Mouse (Mus musculus) liver, embryonic 14.5 days (tissue): ENCODE results near the gene Ddx23. TPM values are rescaled to one million over a fixed set of nuclear protein-coding genes. Genes with fewer than 3 reads are reported as not detected.

ENCODE experiments used
- ATAC-seq: fragments of 200-750 bp; cut with Nextera tagmentation; 2 replicates; pipeline ENCODE4 v1.8.0; 2017; ENCODE audit warnings: moderate number of reproducible peaks, mild to moderate bottlenecking, moderate library complexity; ENCODE audit not compliant: insufficient read depth
- DNase-seq, 3 experiments: peaks; one replicate each; pipeline ENCODE4 v3.0.0-alpha.2; 2012 to 2013; ENCODE audit warnings: low read depth in 3 of 3, low spot score in 3 of 3
- H3K27ac ChIP-seq: fragments of 300-500 bp; sonication (generic); 2 replicates; pipeline ENCODE4 v1.5.1; 2014; ENCODE audit warnings: moderate library complexity, mild to moderate bottlenecking, control low read depth, inconsistent platforms
- H3K27me3 ChIP-seq: fragments of 300-500 bp; sonication (generic); 2 replicates; pipeline ENCODE4 v1.6.1; 2014; ENCODE audit warnings: mild to moderate bottlenecking, low read length, moderate library complexity; ENCODE audit not compliant: control insufficient read depth, insufficient read depth
- H3K36me3 ChIP-seq: fragments of 300-500 bp; sonication (generic); replicated peaks from 2 replicates; pipeline ENCODE4 v1.6.1; 2014; ENCODE audit warnings: low read depth; ENCODE audit not compliant: control insufficient read depth, insufficient read depth
- H3K4me1 ChIP-seq, 2 experiments: fragments of 200-500 bp in 1 of 2; fragments of 300-500 bp in 1 of 2; sonication (generic) in 1 of 2; replicated peaks; 2 replicates each; pipeline ENCODE4 v1.6.1; 2012 to 2014; ENCODE audit warnings: antibody characterized with exemption in 1 of 2, inconsistent platforms in 1 of 2, low read length in 1 of 2; ENCODE audit not compliant: control insufficient read depth in 2 of 2, insufficient read depth in 2 of 2
- H3K4me2 ChIP-seq: fragments of 300-500 bp; sonication (generic); 2 replicates; pipeline ENCODE4 v1.6.1; 2014; ENCODE audit warnings: low read depth, mild to moderate bottlenecking, control low read depth, moderate library complexity
- H3K4me3 ChIP-seq, 2 experiments: fragments of 200-500 bp in 1 of 2; fragments of 300-500 bp in 1 of 2; sonication (generic) in 1 of 2; 2 replicates each; pipeline ENCODE4 v1.5.1; 2012 to 2014; ENCODE audit warnings: low read depth in 2 of 2, low read length in 2 of 2, mild to moderate bottlenecking in 2 of 2, control low read depth in 1 of 2, inconsistent platforms in 1 of 2, moderate library complexity in 1 of 2; ENCODE audit not compliant: insufficient read depth in 1 of 2
- H3K9ac ChIP-seq: fragments of 300-500 bp; sonication (generic); replicated peaks from 2 replicates; pipeline ENCODE4 v1.6.1; 2014; ENCODE audit warnings: mild to moderate bottlenecking, control low read depth, moderate library complexity
- H3K9me3 ChIP-seq: fragments of 300-500 bp; sonication (generic); 2 replicates; pipeline ENCODE4 v1.6.1; 2016; ENCODE audit warnings: low read length, mixed read lengths; ENCODE audit not compliant: control insufficient read depth
- CTCF ChIP-seq: IDR thresholded peaks from 2 replicates; pipeline ENCODE4 v1.5.1; 2016; ENCODE audit warnings: antibody characterized with exemption, low read depth, control low read depth
- EP300 ChIP-seq: IDR thresholded peaks from 2 replicates; pipeline ENCODE4 v1.6.1; 2016; ENCODE audit warnings: antibody characterized with exemption, low read depth
- WGBS: fragments of 180-500 bp; shearing (Covaris S2); extraction: QIAGEN DNeasy Blood & Tissue Kit; methylation state at CpG from one replicate; pipeline ENCODE4 v1.1.7; 2014; ENCODE audit not compliant: insufficient replicate concordance; 5-methylcytosine and 5-hydroxymethylcytosine counted together
- polyA plus RNA-seq, 2 experiments: library from polyadenylated mRNA; depleted of rRNA in 1 of 2; stranded (reverse) in 1 of 2; unstranded in 1 of 2; fragments of >200 nt; fragmentation: Nextera tagmentation in 1 of 2; extraction: Ambion mirVana in 1 of 2; gene quantifications; 2 replicates each; pipeline versions ENCODE4 v1.2.1 to v1.2.3; 2012 to 2014

The Ddx23 gene
- polyA plus RNA-seq, 2 experiments, result 11.7 to 23.4 TPM

- Histone ChIP-seq H3K4me2 (no peak overlapping the region), H3K27ac (no peak overlapping the region), H3K4me3 (no peak overlapping the region), H3K9ac (no peak overlapping the region), H3K27me3 (no peaks in the 10 kb centered on the region), H3K36me3 (peaks cover 59% of the 10 kb centered on the region), H3K4me1 (peaks cover 27 to 36% of the 10 kb centered on the region in 2 experiments), H3K9me3 (no peaks in the 10 kb centered on the region)
- DNase-seq, result no peak
- TF ChIP-seq EP300, result no peak
- TF ChIP-seq CTCF, result no peak
- WGBS, result 82% methylated on average over 12 of the region's 12 CpGs
- ATAC-seq, result no peak
Observed at GRCm38 (mm10) chr15:98600036-98600709, 62.5 kb downstream of the Ddx23 start.

DNA sequence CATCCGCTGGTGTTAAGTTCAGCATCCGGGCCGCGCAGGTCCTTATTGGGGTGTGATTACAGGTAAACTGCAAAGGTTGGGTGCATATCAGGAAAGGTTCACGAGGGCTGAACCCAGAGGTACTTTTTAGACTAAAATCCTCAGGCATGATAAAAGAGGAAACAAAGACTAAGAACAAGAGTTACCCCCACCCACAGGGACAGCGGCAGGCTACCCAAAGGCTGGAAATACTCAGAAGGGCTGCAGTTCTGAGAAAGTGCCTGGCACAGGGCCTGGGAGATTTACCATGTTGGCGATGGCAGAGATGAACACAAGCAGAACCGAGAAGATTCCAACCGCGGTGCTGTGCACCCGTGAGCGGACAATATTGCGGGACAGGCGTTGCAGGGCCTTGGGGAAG, 66.1 kb downstream of the Ddx23 start:
- DNase-seq (no peak), ATAC-seq (no peak)
- H3K36me3 ChIP-seq, result peaks cover 80% of the 10 kb centered on the region
- no peak for TF ChIP-seq EP300
- TF ChIP-seq CTCF, result no peak
- peaks cover 6% of the 10 kb centered on the region in 2 experiments for H3K4me1 ChIP-seq
- 88% methylated on average over 14 of the region's 14 CpGs for WGBS
- H3K27me3 ChIP-seq, result no peaks in the 10 kb centered on the region
- no peak overlapping the region for H3K9ac ChIP-seq
- H3K4me3 ChIP-seq, result no peak overlapping the region
- H3K9me3 ChIP-seq, result no peaks in the 10 kb centered on the region
- no peak overlapping the region for H3K4me2 ChIP-seq
- H3K27ac ChIP-seq, result no peak overlapping the region

Other genes starting within 250 kb of the Ddx23 start
- not detected in 2 replicates for gene Olfr282, start 231.7 kb downstream of the Ddx23 start, polyA plus RNA-seq (2012; rRNA removed)
- not detected in 2 replicates for gene Olfr282, start 231.7 kb downstream of the Ddx23 start, polyA plus RNA-seq (2014; fragmentation: Nextera tagmentation; extraction: Ambion mirVana)
- not detected in 2 replicates for gene Olfr281, start 210.3 kb downstream of the Ddx23 start, polyA plus RNA-seq (2012; rRNA removed)
- not detected in 2 replicates for gene Olfr281, start 210.3 kb downstream of the Ddx23 start, polyA plus RNA-seq (2014; fragmentation: Nextera tagmentation; extraction: Ambion mirVana)
- not detected in 2 replicates for gene OR5BS1P, start 193.0 kb downstream of the Ddx23 start, polyA plus RNA-seq (2012; rRNA removed)
- not detected in 2 replicates for gene OR5BS1P, start 193.0 kb downstream of the Ddx23 start, polyA plus RNA-seq (2014; fragmentation: Nextera tagmentation; extraction: Ambion mirVana)
- gene Lalba, start 180.2 kb downstream of the Ddx23 start, polyA plus RNA-seq (2012; rRNA removed), result not detected in 2 replicates
- gene Lalba, start 180.2 kb downstream of the Ddx23 start, polyA plus RNA-seq (2014; fragmentation: Nextera tagmentation; extraction: Ambion mirVana), result not detected in 2 replicates
- gene Olfr279, start 170.5 kb downstream of the Ddx23 start, polyA plus RNA-seq (2012; rRNA removed), result not detected in 2 replicates
- not detected in 2 replicates for gene Olfr279, start 170.5 kb downstream of the Ddx23 start, polyA plus RNA-seq (2014; fragmentation: Nextera tagmentation; extraction: Ambion mirVana)
- 17.5 and 21.7 TPM in 2 replicates for gene Kansl2, start 128.6 kb downstream of the Ddx23 start, polyA plus RNA-seq (2012; rRNA removed)
- gene Kansl2, start 128.6 kb downstream of the Ddx23 start, polyA plus RNA-seq (2014; fragmentation: Nextera tagmentation; extraction: Ambion mirVana), result 31.1 and 35.6 TPM in 2 replicates
- 6.1 and 8.2 TPM in 2 replicates for gene Ccnt1, start 92.0 kb downstream of the Ddx23 start, polyA plus RNA-seq (2012; rRNA removed)
- gene Ccnt1, start 92.0 kb downstream of the Ddx23 start, polyA plus RNA-seq (2014; fragmentation: Nextera tagmentation; extraction: Ambion mirVana), result 23.7 and 24.7 TPM in 2 replicates
- gene 4930415O20Rik, start 91.9 kb downstream of the Ddx23 start, polyA plus RNA-seq (2012; rRNA removed), result not detected in 2 replicates
- gene 4930415O20Rik, start 91.9 kb downstream of the Ddx23 start, polyA plus RNA-seq (2014; fragmentation: Nextera tagmentation; extraction: Ambion mirVana), result not detected in 2 replicates
- gene Adcy6, start 52.8 kb downstream of the Ddx23 start, polyA plus RNA-seq (2012; rRNA removed), result 11.3 and 13.1 TPM in 2 replicates
- gene Adcy6, start 52.8 kb downstream of the Ddx23 start, polyA plus RNA-seq (2014; fragmentation: Nextera tagmentation; extraction: Ambion mirVana), result 4.2 and 5.7 TPM in 2 replicates
- 0.85 and 1.5 TPM in 2 replicates for gene Cacnb3, start 32.1 kb downstream of the Ddx23 start, polyA plus RNA-seq (2012; rRNA removed)
- 0.27 and 0.42 TPM in 2 replicates for gene Cacnb3, start 32.1 kb downstream of the Ddx23 start, polyA plus RNA-seq (2014; fragmentation: Nextera tagmentation; extraction: Ambion mirVana)
- gene Rnd1, start 14.6 kb upstream of the Ddx23 start, polyA plus RNA-seq (2012; rRNA removed), result 0.25 and 0.67 TPM in 2 replicates
- gene Rnd1, start 14.6 kb upstream of the Ddx23 start, polyA plus RNA-seq (2014; fragmentation: Nextera tagmentation; extraction: Ambion mirVana), result 0.24 and 0.63 TPM in 2 replicates
- 0.01 TPM in 1 of 2 replicates, not detected in the other for gene Ccdc65, start 45.3 kb upstream of the Ddx23 start, polyA plus RNA-seq (2012; rRNA removed)
- gene Ccdc65, start 45.3 kb upstream of the Ddx23 start, polyA plus RNA-seq (2014; fragmentation: Nextera tagmentation; extraction: Ambion mirVana), result not detected in 2 replicates
- 61.1 and 70.1 TPM in 2 replicates for gene Fkbp11, start 65.3 kb upstream of the Ddx23 start, polyA plus RNA-seq (2012; rRNA removed)
- 119 and 123 TPM in 2 replicates for gene Fkbp11, start 65.3 kb upstream of the Ddx23 start, polyA plus RNA-seq (2014; fragmentation: Nextera tagmentation; extraction: Ambion mirVana)
- gene Arf3, start 100.3 kb upstream of the Ddx23 start, polyA plus RNA-seq (2012; rRNA removed), result 16.4 and 18.1 TPM in 2 replicates
- gene Arf3, start 100.3 kb upstream of the Ddx23 start, polyA plus RNA-seq (2014; fragmentation: Nextera tagmentation; extraction: Ambion mirVana), result 6.6 and 7.9 TPM in 2 replicates
- 0.03 TPM in 2 replicates for gene Wnt10b, start 115.3 kb upstream of the Ddx23 start, polyA plus RNA-seq (2012; rRNA removed)
- gene Wnt10b, start 115.3 kb upstream of the Ddx23 start, polyA plus RNA-seq (2014; fragmentation: Nextera tagmentation; extraction: Ambion mirVana), result not detected in 2 replicates
- gene Wnt1, start 127.0 kb upstream of the Ddx23 start, polyA plus RNA-seq (2012; rRNA removed), result not detected in 2 replicates
- not detected in 2 replicates for gene Wnt1, start 127.0 kb upstream of the Ddx23 start, polyA plus RNA-seq (2014; fragmentation: Nextera tagmentation; extraction: Ambion mirVana)
- gene Ddn, start 146.6 kb upstream of the Ddx23 start, polyA plus RNA-seq (2012; rRNA removed), result 0.03 and 0.04 TPM in 2 replicates
- gene Ddn, start 146.6 kb upstream of the Ddx23 start, polyA plus RNA-seq (2014; fragmentation: Nextera tagmentation; extraction: Ambion mirVana), result not detected in 2 replicates
- 77.4 and 83.3 TPM in 2 replicates for gene Prkag1, start 168.6 kb upstream of the Ddx23 start, polyA plus RNA-seq (2012; rRNA removed)
- gene Prkag1, start 168.6 kb upstream of the Ddx23 start, polyA plus RNA-seq (2014; fragmentation: Nextera tagmentation; extraction: Ambion mirVana), result 78.3 and 85.3 TPM in 2 replicates
- gene Kmt2d, start 208.3 kb upstream of the Ddx23 start, polyA plus RNA-seq (2012; rRNA removed), result 4.3 and 5.7 TPM in 2 replicates
- gene Kmt2d, start 208.3 kb upstream of the Ddx23 start, polyA plus RNA-seq (2014; fragmentation: Nextera tagmentation; extraction: Ambion mirVana), result 3.9 and 4.3 TPM in 2 replicates
- gene Rhebl1, start 231.6 kb upstream of the Ddx23 start, polyA plus RNA-seq (2012; rRNA removed), result 2.3 and 2.5 TPM in 2 replicates
- gene Rhebl1, start 231.6 kb upstream of the Ddx23 start, polyA plus RNA-seq (2014; fragmentation: Nextera tagmentation; extraction: Ambion mirVana), result 2.9 and 3.2 TPM in 2 replicates
- gene Dhh, start 235.6 kb upstream of the Ddx23 start, polyA plus RNA-seq (2012; rRNA removed), result 0.04 and 0.08 TPM in 2 replicates
- 0.09 TPM in 1 of 2 replicates, not detected in the other for gene Dhh, start 235.6 kb upstream of the Ddx23 start, polyA plus RNA-seq (2014; fragmentation: Nextera tagmentation; extraction: Ambion mirVana)